Mouse (Mus musculus) MEL (cell line): ENCODE measurements around the gene Lrrc63.

Experiments
- CHD2 ChIP-seq: IDR thresholded peaks from 2 replicates; pipeline ENCODE4 v1.6.1; 2011; ENCODE audit warnings: low read length, improper control_type of control experiment
- CTCF ChIP-seq, 3 experiments: IDR thresholded peaks in 2 of 3; conservative IDR thresholded peaks in 1 of 3; 2 replicates each; pipeline ENCODE4 v1.5.1; 2011 to 2012; ENCODE audit warnings: low read length in 3 of 3, low read depth in 2 of 3, mild to moderate bottlenecking in 2 of 3, improper control_type of control experiment in 1 of 3, inconsistent platforms in 1 of 3, mixed read lengths in 1 of 3, moderate library complexity in 1 of 3; ENCODE audit not compliant: control insufficient read depth in 1 of 3, insufficient read depth in 1 of 3, poor library complexity in 1 of 3, severe bottlenecking in 1 of 3
- EP300 ChIP-seq, 2 experiments: IDR thresholded peaks; 2 replicates each; pipeline ENCODE4 v1.6.1; 2011; ENCODE audit warnings: improper control_type of control experiment in 2 of 2, low read length in 2 of 2, low read depth in 1 of 2, mild to moderate bottlenecking in 1 of 2
- KAT2A ChIP-seq: conservative IDR thresholded peaks from 2 replicates; pipeline ENCODE4 v1.6.1; 2012; ENCODE audit warnings: low read depth, low read length, improper control_type of control experiment, inconsistent platforms

DNA sequence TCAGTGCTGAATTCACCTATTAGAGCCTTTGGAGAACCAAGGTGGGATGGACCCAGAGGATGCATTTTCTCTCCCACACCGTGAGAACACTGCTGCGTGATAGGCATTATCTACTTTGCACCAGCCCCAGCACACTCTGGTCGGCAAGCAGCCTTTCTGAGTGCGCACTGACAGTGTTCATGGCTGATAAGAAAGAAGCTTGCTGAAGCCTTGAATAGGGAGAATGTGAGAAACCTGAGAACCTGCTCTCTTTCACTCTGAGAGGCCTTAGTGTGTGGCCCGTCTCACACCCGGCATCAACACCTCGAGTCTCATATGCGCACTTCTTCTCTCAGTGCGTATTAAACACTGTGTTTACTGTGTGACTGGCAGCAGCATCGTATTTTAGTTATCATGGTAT, 7.8 kb upstream of the Lrrc63 start:
- TF ChIP-seq CTCF (IDR thresholded peaks at IDR 0.05 in 2 of 3, conservative IDR thresholded peaks at IDR 0.05 in 1 of 3; ENCODE audit: control insufficient read depth in 1 of 3, insufficient read depth in 1 of 3, low read depth in 2 of 3, low read length in 3 of 3, poor library complexity in 1 of 3, severe bottlenecking in 1 of 3) = no peak
- TF ChIP-seq CHD2 = peak; percentile 9; the same call in 1 of the 2 replicates
- TF ChIP-seq KAT2A = peak; percentile 47; the same call in 1 of the 2 replicates
- TF ChIP-seq EP300 (IDR thresholded peaks at IDR 0.05; ENCODE audit: low read depth in 1 of 2, low read length in 2 of 2) = peak; percentile 97
